Mouse (Mus musculus) left cerebral cortex, adult 8-10 months (tissue): ENCODE data around the gene Pced1b. TPM values are rescaled to one million over a fixed set of nuclear protein-coding genes. Genes with fewer than 3 reads are reported as not detected.

Source experiments
- DNase-seq, 2 experiments: peaks; one replicate each; pipeline ENCODE4 v3.0.0; 2022; ENCODE audit warnings: low spot score in 2 of 2
- total RNA-seq, 4 experiments: library from RNA; stranded (reverse); gene quantifications; 2 replicates each; pipeline ENCODE4 v1.2.4; 2022

The Pced1b gene
- total RNA-seq, 4 experiments from 2014 or later: 9.4 to 10.7 (median 9.9) TPM

DNA sequence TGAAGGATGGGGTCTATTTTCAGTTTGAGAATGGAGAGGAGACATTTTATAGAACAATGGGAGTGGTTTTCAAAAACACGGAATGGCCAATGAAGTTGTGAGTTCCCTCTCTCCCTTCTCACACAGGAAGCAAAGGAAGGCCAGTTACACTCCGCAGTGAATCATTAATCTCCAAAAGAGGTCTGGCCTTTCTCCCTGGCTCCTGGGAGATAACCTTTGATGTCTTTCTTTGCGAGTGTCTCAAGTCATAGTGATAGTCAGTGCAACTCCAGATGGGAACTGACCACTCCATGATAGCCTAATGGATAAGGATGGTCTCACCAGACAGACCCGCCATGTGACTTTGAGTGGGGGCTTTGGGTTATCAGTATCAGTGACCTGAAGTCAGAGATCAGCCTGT lies 185.3 kb downstream of the Pced1b start:
- DNase-seq: no peak

Other genes with a start within 250 kb of the Pced1b start
- gene Slc38a4, start 191.2 kb upstream of the Pced1b start, total RNA-seq: 1 to 10 TPM in 1 of 4 experiments, under 1 TPM in 3; 0.58 to 1.3 (median 0.89) TPM
- 1 to 10 TPM; 6.0 to 8.5 (median 7.3) TPM for gene Amigo2, start 180 bp downstream of the Pced1b start, total RNA-seq